Mouse (Mus musculus) liver, adult 2 months (tissue): Measurements from ENCODE around the gene Ptgfrn.

ENCODE experiments used
- CTCF ChIP-seq: fragments of 200-500 bp; IDR thresholded peaks from 2 replicates; pipeline ENCODE4 v1.5.1; 2011; ENCODE audit warnings: low read depth, low read length, control low read depth
- POLR2A ChIP-seq: fragments of 200-500 bp; IDR thresholded peaks from 2 replicates; pipeline ENCODE4 v1.6.1; 2011; ENCODE audit warnings: low read length, control low read depth; ENCODE audit not compliant: insufficient read depth; ENCODE audit errors: extremely low read depth

DNA sequence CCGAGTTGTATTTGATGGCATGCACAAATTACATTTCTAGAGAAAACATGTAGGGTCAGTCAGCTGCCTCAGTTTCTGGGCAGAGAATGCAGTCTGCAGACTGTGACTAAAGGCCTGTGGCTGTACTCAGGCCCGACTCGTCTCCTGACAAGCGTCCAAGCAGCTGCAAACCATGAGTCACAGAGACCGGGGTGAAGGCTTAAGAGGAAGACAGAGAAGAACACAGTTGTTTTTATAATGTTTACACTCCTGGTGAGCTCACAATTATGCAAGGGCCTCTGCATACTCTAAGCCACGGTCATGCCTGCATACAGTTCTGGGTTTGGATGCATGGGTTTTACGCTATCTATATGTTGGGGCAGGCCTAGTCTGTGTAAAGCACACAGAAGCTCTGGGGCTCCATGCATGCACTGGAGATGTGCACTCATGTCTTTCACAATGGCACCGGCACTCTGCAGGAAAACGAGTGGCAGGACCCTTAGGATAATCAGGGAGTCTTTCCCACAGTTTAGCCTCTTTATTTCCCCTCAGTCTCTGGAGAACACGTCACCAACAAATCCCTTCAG is 39.8 kb downstream of the Ptgfrn start:
- TF ChIP-seq CTCF (no peak), POLR2A (no peak)
